Mouse (Mus musculus) midbrain, postnatal 0 days (tissue): ENCODE measurements around the gene Cngb1. TPM values are rescaled to one million over a fixed set of nuclear protein-coding genes. Genes with fewer than 3 reads are reported as not detected.
A peak's percentile ranks its signal among the peaks of the same experiment; 100 is the strongest.
"Not testable (repeated sequence)": the region's sequence is repeated elsewhere in the genome, so short reads cannot be mapped to it uniquely, and the experiment has no call there.

ENCODE experiments used
- ATAC-seq: fragments of 200-750 bp; cut with Nextera tagmentation; 2 replicates; pipeline ENCODE4 v1.8.0; 2017; ENCODE audit warnings: moderate number of reproducible peaks, mild to moderate bottlenecking, moderate TSS enrichment, moderate library complexity; ENCODE audit not compliant: low FRiP score
- DNase-seq: peaks from one replicate; pipeline ENCODE4 v3.0.0-alpha.2; 2015; ENCODE audit warnings: low spot score
- H3K27ac ChIP-seq: fragments of 300-500 bp; sonication (generic); 2 replicates; pipeline ENCODE4 v1.5.1; 2014; ENCODE audit warnings: low read depth, mild to moderate bottlenecking, low read length, mixed read lengths
- H3K27me3 ChIP-seq: fragments of 300-500 bp; sonication (generic); 2 replicates; pipeline ENCODE4 v1.6.1; 2014; ENCODE audit warnings: low read length, control low read depth, mixed read lengths; ENCODE audit not compliant: insufficient read depth
- H3K36me3 ChIP-seq: fragments of 300-500 bp; sonication (generic); 2 replicates; pipeline ENCODE4 v1.6.1; 2014; ENCODE audit warnings: low read length, control low read depth, mixed read lengths; ENCODE audit not compliant: insufficient read depth
- H3K4me1 ChIP-seq: fragments of 300-500 bp; sonication (generic); 2 replicates; pipeline ENCODE4 v1.6.1; 2014; ENCODE audit warnings: mild to moderate bottlenecking, control low read depth, antibody characterized with exemption, low read length, mixed read lengths; ENCODE audit not compliant: insufficient read depth
- H3K4me2 ChIP-seq: fragments of 300-500 bp; sonication (generic); 2 replicates; pipeline ENCODE4 v1.6.1; 2014; ENCODE audit warnings: low read depth, mild to moderate bottlenecking, low read length, mixed read lengths; ENCODE audit not compliant: poor library complexity, severe bottlenecking
- H3K4me3 ChIP-seq: fragments of 300-500 bp; sonication (generic); 2 replicates; pipeline ENCODE4 v1.5.1; 2014; ENCODE audit warnings: low read depth, mild to moderate bottlenecking, low read length, moderate library complexity
- H3K9ac ChIP-seq: fragments of 300-500 bp; sonication (generic); replicated peaks from 2 replicates; pipeline ENCODE4 v1.6.1; 2014; ENCODE audit warnings: mild to moderate bottlenecking, low read length, moderate library complexity, mixed read lengths; ENCODE audit not compliant: poor library complexity, severe bottlenecking
- H3K9me3 ChIP-seq: fragments of 300-500 bp; sonication (generic); 2 replicates; pipeline ENCODE4 v1.6.1; 2016; ENCODE audit warnings: low read length, control low read depth
- CTCF ChIP-seq: IDR thresholded peaks from 2 replicates; pipeline ENCODE4 v1.5.1; 2016; ENCODE audit warnings: antibody characterized with exemption, mild to moderate bottlenecking
- WGBS: fragments of 180-500 bp; shearing (Covaris S2); extraction: QIAGEN DNeasy Blood & Tissue Kit; methylation state at CpG from one replicate; pipeline ENCODE4 v1.1.7; 2014; 5-methylcytosine and 5-hydroxymethylcytosine counted together
- polyA plus RNA-seq: library from polyadenylated mRNA; unstranded; fragments of >200 nt; fragmentation: Nextera tagmentation; extraction: Ambion mirVana; gene quantifications from 2 replicates; pipeline ENCODE4 v1.2.1, GENCODE M21; 2015
- total RNA-seq: library from RNA; depleted of rRNA; stranded (reverse); fragments of >200 nt; gene quantifications from 2 replicates; pipeline ENCODE4 v1.2.3, GENCODE M21; 2014

Gene Cngb1
- total and polyA plus RNA-seq, 2 experiments from 2014 or later: 0.38 to 0.79 TPM

DNA sequence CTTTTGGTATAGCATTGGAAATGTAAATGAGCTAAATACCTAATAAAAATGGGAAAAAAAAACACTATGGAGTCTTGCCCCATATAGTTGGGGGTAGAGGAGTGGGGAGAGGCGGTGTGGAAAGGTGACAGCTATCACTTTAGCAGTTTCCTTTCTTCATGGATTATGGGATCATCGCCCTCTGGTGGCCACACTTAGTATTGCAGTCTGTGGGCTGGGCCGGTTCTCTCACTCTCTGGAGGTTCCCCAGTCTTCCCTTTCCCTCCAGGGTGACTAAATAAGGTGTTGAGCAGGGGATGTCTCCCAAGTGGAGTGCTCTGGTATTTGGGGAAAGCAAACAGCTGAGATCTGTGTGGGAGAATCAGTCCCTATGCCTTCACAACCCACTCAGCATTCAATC lies 70.7 kb downstream of the Cngb1 start:
- H3K4me1 ChIP-seq: no peaks in the 10 kb centered on the region
- no peak overlapping the region for H3K9ac ChIP-seq
- H3K27ac ChIP-seq: no peak overlapping the region
- ATAC-seq (no peak), DNase-seq (peak; percentile 53)
- H3K4me2 ChIP-seq: no peak overlapping the region
- H3K36me3 ChIP-seq: no peaks in the 10 kb centered on the region
- 6% methylated on average over 3 of the region's 3 CpGs for WGBS
- H3K9me3 ChIP-seq: no peaks in the 10 kb centered on the region
- peak; percentile 90 for TF ChIP-seq CTCF
- H3K4me3 ChIP-seq: no peak overlapping the region
- H3K27me3 ChIP-seq: no peaks in the 10 kb centered on the region

DNA sequence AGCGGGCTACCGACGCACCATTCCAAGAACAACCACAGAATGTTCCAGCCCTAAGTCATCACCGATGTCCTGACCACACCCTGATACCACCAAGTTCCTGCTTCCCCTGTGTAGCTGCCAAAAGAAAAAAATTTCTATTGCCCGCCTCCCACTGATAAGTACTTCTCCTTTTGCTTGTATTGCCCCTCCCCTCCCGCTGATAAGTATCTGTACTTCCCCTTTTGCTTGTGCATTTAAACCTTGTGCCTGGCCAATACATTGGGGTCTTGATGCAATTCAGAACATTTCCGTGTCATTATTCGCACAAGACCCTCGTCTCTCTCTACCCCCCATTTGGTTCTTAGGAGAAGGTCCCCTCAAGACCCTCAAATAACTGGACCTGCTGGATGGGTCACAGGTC lies 76.3 kb downstream of the Cngb1 start:
- WGBS: 95% methylated on average over 9 of the region's 9 CpGs
- not testable (repeated sequence) for ATAC-seq, H3K4me2 ChIP-seq

DNA sequence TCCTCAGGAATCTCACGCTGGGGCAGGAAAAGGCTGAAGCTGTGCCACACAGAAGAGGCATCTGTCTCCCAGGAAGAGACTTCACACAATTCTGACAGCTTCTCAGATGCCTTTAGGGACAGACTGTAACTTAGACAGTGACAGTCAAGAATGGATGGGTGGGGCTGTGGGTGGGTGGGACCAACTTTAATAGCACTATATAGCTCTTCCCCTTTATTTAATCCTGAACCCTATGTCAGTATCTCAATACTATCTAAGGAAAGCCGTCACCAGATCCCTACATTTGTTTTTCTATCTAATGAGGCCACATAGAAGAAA lies 79.3 kb downstream of the Cngb1 start:
- 49% methylated on average over 2 of the region's 2 CpGs for WGBS
- no peak for ATAC-seq

More for the DNA sequence above, 76.3 kb downstream of the Cngb1 start:
- H3K9me3 ChIP-seq, H3K4me1 ChIP-seq, H3K36me3 ChIP-seq, H3K27ac ChIP-seq, H3K4me3 ChIP-seq, DNase-seq, H3K27me3 ChIP-seq, H3K9ac ChIP-seq: not testable (repeated sequence)

DNA sequence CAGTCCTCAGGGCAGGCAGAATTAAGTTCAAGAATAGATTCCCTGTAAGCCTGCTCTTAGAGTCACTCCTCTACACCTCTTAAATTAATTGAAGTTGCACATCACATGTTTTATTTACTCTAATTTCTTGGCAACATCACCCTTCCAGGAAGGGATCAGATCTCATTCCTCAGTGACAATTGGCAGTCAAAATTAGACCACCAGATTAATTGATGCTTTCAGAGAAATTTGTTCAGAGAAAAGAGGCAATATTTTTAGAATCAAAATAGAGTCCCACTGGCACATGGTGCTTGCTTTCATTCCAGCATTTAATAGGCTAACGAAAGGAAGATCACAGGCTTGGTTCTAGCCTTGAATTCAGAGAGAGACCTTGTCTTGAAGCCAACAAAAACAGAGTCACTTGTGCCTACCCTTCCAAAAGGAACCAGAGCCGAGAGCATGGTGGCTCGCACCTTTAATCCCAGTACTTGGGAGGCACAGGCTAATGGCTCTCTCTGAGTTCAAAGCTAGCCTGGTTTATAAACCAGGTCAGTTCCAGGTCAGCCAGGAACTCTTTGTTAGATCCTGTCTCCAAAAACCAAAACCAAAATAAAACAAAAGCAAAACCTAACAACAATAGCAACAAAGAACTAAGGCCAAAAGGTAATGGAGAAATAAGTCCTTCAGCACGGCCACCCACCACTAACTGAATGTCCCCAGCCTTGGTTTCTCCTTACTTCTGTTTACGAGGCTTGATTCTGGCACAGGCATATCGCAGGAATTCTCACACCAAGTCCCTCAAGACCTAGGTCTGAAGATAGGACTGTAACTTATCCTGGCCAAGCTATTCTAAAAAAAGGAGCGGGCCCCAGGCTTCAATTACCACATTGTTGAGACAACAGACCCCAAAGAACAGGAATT lies 79.9 kb downstream of the Cngb1 start:
- Histone ChIP-seq H3K27ac (no peak overlapping the region), H3K4me2 (no peak overlapping the region), H3K9ac (no peak overlapping the region), H3K4me1 (no peaks in the 10 kb centered on the region), H3K36me3 (no peaks in the 10 kb centered on the region), H3K4me3 (no peak overlapping the region), H3K27me3 (no peaks in the 10 kb centered on the region), H3K9me3 (no peaks in the 10 kb centered on the region)
- no peak for TF ChIP-seq CTCF
- DNase-seq (no peak), ATAC-seq (no peak)
- WGBS: 70% methylated on average over 7 of the region's 7 CpGs

More for the DNA sequence above, 79.3 kb downstream of the Cngb1 start:
- H3K27ac ChIP-seq: no peak overlapping the region
- H3K4me1 ChIP-seq: no peaks in the 10 kb centered on the region
- H3K27me3 ChIP-seq: no peaks in the 10 kb centered on the region
- H3K36me3 ChIP-seq: no peaks in the 10 kb centered on the region
- DNase-seq: no peak
- H3K4me3 ChIP-seq: no peak overlapping the region
- H3K9me3 ChIP-seq: no peaks in the 10 kb centered on the region
- TF ChIP-seq CTCF: no peak
- no peak overlapping the region for H3K9ac ChIP-seq
- H3K4me2 ChIP-seq: no peak overlapping the region

GRCm38 (mm10) chr8:95223969-95224368 lies 82.4 kb downstream of the Cngb1 start:
- WGBS: 83% methylated on average over 5 of the region's 5 CpGs
- DNase-seq (no peak), ATAC-seq (no peak)
- Histone ChIP-seq H3K9me3 (no peaks in the 10 kb centered on the region), H3K9ac (no peak overlapping the region), H3K36me3 (no peaks in the 10 kb centered on the region), H3K4me2 (no peak overlapping the region), H3K27me3 (no peaks in the 10 kb centered on the region), H3K27ac (no peak overlapping the region), H3K4me3 (no peak overlapping the region), H3K4me1 (peaks cover 3% of the 10 kb centered on the region; the same call in 1 of the 2 replicates)
- TF ChIP-seq CTCF: no peak

DNA sequence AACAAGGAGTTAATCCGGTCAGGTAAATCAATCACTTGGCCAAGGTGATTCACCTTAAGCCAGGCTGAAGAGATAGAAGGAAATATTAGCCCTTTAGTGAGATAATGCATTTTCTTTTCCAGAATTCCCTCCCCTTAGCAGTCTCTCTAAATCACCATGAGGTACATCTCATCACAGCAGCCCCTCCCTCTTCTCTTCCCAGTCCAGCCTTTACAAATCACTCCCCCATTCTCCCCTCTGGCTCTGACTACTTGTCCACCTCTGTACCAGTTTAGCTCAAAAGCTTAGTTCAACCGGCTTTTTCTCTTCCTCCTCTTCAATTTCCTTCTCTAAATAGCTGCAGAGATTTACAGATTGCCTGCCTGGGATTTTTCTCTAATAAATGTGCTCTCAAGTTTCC lies 85.3 kb downstream of the Cngb1 start:
- Histone ChIP-seq H3K27me3 (no peaks in the 10 kb centered on the region), H3K27ac (no peak overlapping the region), H3K36me3 (no peaks in the 10 kb centered on the region), H3K9ac (no peak overlapping the region), H3K4me2 (no peak overlapping the region), H3K4me3 (no peak overlapping the region), H3K9me3 (no peaks in the 10 kb centered on the region), H3K4me1 (peaks cover 3% of the 10 kb centered on the region; the same call in 1 of the 2 replicates)
- WGBS: 59% methylated on average over 2 of the region's 2 CpGs
- no peak for ATAC-seq
- TF ChIP-seq CTCF: no peak
- DNase-seq: no peak
